Mouse (Mus musculus) layer of hippocampus, adult 6 months (tissue): ENCODE data around the gene Mob2. TPM values are rescaled to one million over a fixed set of nuclear protein-coding genes. Genes with fewer than 3 reads are reported as not detected.
A peak's percentile ranks its signal among the peaks of the same experiment; 100 is the strongest.

Source experiments
- long read RNA-seq, 2 experiments: library from polyadenylated mRNA; unstranded; transcript quantifications; one replicate each; pipeline ENCODE4 v2.0.0; 2019 to 2020
- microRNA-seq: library from miRNA; unstranded; fragments of <30 nt; microRNA quantifications from one replicate; pipeline ENCODE4 v1.2.0, GENCODE M21; 2020
- polyA plus RNA-seq: library from polyadenylated mRNA; unstranded; fragments of <200 nt; fragmentation: Nextera tagmentation; gene quantifications from 2 replicates; pipeline ENCODE4 v1.2.3, GENCODE M21; 2021

Gene Mob2
- 42.0 and 42.7 TPM in 2 replicates for polyA plus RNA-seq
- long read RNA-seq, experiment 1, transcript Mob2-201 (5 exons, 1,490 nt): major isoform, 55 of 77 reads
- long read RNA-seq, experiment 1, partial matches to known transcripts: 7 of 77 reads
- long read RNA-seq, experiment 1, other reads (novel, unspliced or antisense): 11 of 77 reads
- long read RNA-seq, experiment 2, transcript Mob2-204 (5 exons, 958 nt): minor isoform, 6 of 206 reads
- long read RNA-seq, experiment 2, transcript Mob2-201 (5 exons, 1,490 nt): major isoform, 133 of 206 reads
- long read RNA-seq, experiment 2, partial matches to known transcripts: 4 of 206 reads
- long read RNA-seq, experiment 2, other reads (novel, unspliced or antisense): 58 of 206 reads

GRCm38 (mm10) chr7:142060931-142061565 is at the start of gene Mob2:
Mob2 (minus strand) TSS chr7:142061065.

DNA sequence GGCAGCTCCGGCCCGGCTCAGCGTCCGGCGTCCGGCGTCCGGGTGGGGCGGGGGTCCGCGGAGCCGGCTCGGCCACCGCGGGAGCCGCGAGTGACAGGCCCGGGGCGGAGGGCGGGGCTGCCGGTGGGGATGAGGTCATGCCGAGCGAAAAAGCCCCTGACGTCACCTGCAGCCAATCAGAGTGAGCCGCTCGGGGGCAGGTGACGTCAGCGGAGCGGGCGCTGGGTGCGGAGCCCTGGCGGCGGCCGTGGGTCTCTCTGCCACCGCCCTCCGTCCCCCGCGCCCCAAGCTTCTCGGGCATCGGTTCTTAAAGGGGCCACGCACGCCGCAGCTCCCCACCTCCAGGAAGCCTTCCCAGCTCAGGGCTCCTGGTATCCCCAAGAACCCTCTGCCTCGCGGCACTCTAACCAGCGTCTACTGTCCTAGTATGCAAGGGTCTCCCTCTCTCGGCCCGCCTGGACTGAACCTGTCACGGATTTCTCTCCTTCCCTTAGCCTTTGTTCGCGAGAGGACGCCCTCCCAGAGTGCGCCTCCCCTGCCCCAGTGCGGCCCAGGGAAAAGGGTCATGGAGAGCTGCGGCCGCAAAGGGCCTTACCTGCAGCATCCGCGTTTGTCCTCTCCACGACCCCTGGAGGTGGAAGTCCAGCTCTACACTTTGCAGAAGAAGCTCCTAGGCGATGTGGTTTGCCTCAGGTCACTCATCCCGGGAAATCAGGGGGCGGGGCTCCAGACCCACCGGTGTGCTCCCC is 34.5 kb upstream of the Mob2 start, which contains the start of gene Dusp8:
TSS of gene Dusp8 (minus strand) at position 661 of the 749 bp plus-strand sequence.

Small RNA genes within 50 kb of the gene (microRNA-seq; reads per million reads assigned to microRNA genes)
- gene Mir3104: 5.8 reads per million, percentile 21 among the genes with 10 or more reads in this experiment

Other genes starting within 250 kb of the Mob2 start
- not detected in 2 replicates for gene Muc5b, start 222.0 kb downstream of the Mob2 start, polyA plus RNA-seq
- gene Tollip, start 142.6 kb downstream of the Mob2 start, polyA plus RNA-seq: 63.0 and 65.5 TPM in 2 replicates
- gene Brsk2, start 111.3 kb downstream of the Mob2 start, polyA plus RNA-seq: 13.8 and 18.3 TPM in 2 replicates
- gene Dusp8, start 34.8 kb upstream of the Mob2 start, polyA plus RNA-seq: 22.7 and 63.1 TPM in 2 replicates
- gene Gm45618, start 59.7 kb upstream of the Mob2 start, polyA plus RNA-seq: not detected in 2 replicates
- gene Gm39115, start 75.0 kb upstream of the Mob2 start, polyA plus RNA-seq: not detected in 2 replicates
- gene Gm45337, start 83.5 kb upstream of the Mob2 start, polyA plus RNA-seq: not detected in 2 replicates
- not detected in 2 replicates for gene Gm29735, start 96.0 kb upstream of the Mob2 start, polyA plus RNA-seq
- gene Gm4553, start 104.7 kb upstream of the Mob2 start, polyA plus RNA-seq: not detected in 2 replicates
- not detected in 2 replicates for gene Krtap5-2, start 114.9 kb upstream of the Mob2 start, polyA plus RNA-seq
- not detected in 2 replicates for gene Gm10153, start 129.3 kb upstream of the Mob2 start, polyA plus RNA-seq
- gene Krtap5-3, start 140.3 kb upstream of the Mob2 start, polyA plus RNA-seq: not detected in 2 replicates
- gene Gm7579, start 150.8 kb upstream of the Mob2 start, polyA plus RNA-seq: not detected in 2 replicates
- gene Krtap5-5, start 168.9 kb upstream of the Mob2 start, polyA plus RNA-seq: not detected in 2 replicates
- not detected in 2 replicates for gene Gm40460, start 180.0 kb upstream of the Mob2 start, polyA plus RNA-seq
- not detected in 2 replicates for gene Gm2431, start 197.3 kb upstream of the Mob2 start, polyA plus RNA-seq
- not detected in 2 replicates for gene Gm4559, start 213.3 kb upstream of the Mob2 start, polyA plus RNA-seq
- gene Krtap5-1, start 236.1 kb upstream of the Mob2 start, polyA plus RNA-seq: not detected in 2 replicates
- not detected in 2 replicates for gene Krtap5-4, start 242.5 kb upstream of the Mob2 start, polyA plus RNA-seq